In genomic region chr15:6299554-6299953, GRCm38 (mm10) we compare ENCODE assay signal across 8 mouse cellular contexts. TPM values are rescaled to one million over a fixed set of nuclear protein-coding genes. Genes with fewer than 3 reads are reported as not detected.
DNase-seq lines count a peak whose midpoint lies in the region; ATAC-seq lines count a peak whose summit lies in the region.

Gene Dab2, plus strand, starts transcription at chr15:6299788.

- H3K4me1 ChIP-seq in neural tube, embryonic 12.5 days = no peaks in the 10 kb centered on the region

- H3K27me3 ChIP-seq in neural tube, embryonic 12.5 days (replicated peaks) = no peaks in the 10 kb centered on the region

- no peak within 1 kb of the TSS for H3K27ac ChIP-seq in neural tube, embryonic 12.5 days

- WGBS in neural tube, embryonic 12.5 days = 89% methylated on average over 3 of the region's 3 CpGs

- no peak for ATAC-seq in neural tube, embryonic 12.5 days (ENCODE audit: low FRiP score, low read depth)

- H3K4me2 ChIP-seq in neural tube, embryonic 12.5 days (replicated peaks) = no peak within 1 kb of the TSS

- DNase-seq in frontal cortex, adult 2 months (ENCODE audit: extremely low spot score in 1 of 2, low spot score in 1 of 2) = no peak
- no peak for DNase-seq in frontal cortex, postnatal 25 days (ENCODE audit: low spot score in 2 of 2)
- no peak for DNase-seq in adrenal gland, postnatal 10 days
- DNase-seq in gonadal fat pad, adult 2 months (ENCODE audit: low read depth) = no peak
- peak; percentile 87 for DNase-seq in kidney, adult 9 months
- DNase-seq in right cerebral cortex, adult 2 months (ENCODE audit: low spot score in 2 of 2) = no peak
- DNase-seq in yolk sac, embryonic 10.5 days (ENCODE audit: low spot score) = no peak

- H3K4me3 ChIP-seq in neural tube, embryonic 12.5 days = no peak within 1 kb of the TSS

- H3K9ac ChIP-seq in neural tube, embryonic 12.5 days = no peak within 1 kb of the TSS

- no peaks in the 10 kb centered on the region for H3K9me3 ChIP-seq in neural tube, embryonic 12.5 days

- no peaks in the 10 kb centered on the region for H3K36me3 ChIP-seq in neural tube, embryonic 12.5 days

RNA-seq across cellular contexts. Expression of gene Dab2, which starts in this region (rescaled TPM):
- 12.1 and 15.7 TPM in 2 replicates for polyA plus RNA-seq in frontal cortex, adult 2 months (2012; rRNA removed)
- total RNA-seq in adrenal gland, postnatal 10 days (2021) = 100 to 1,000 TPM; 305 to 358 TPM
- 145 and 169 TPM in 2 replicates for polyA plus RNA-seq in gonadal fat pad, adult 2 months (2012; rRNA removed)
- 38.9 and 46.9 TPM in 2 replicates for polyA plus RNA-seq in neural tube, embryonic 12.5 days (2016; fragmentation: Nextera tagmentation; extraction: Ambion mirVana)
